Mouse (Mus musculus): ENCODE data around the gene Zfp324. TPM values are rescaled to one million over a fixed set of nuclear protein-coding genes. Genes with fewer than 3 reads are reported as not detected.

The Zfp324 gene
- total RNA-seq, 4 experiments from 2014 or later, result 1.3 to 2.7 (median 1.6) TPM

DNA sequence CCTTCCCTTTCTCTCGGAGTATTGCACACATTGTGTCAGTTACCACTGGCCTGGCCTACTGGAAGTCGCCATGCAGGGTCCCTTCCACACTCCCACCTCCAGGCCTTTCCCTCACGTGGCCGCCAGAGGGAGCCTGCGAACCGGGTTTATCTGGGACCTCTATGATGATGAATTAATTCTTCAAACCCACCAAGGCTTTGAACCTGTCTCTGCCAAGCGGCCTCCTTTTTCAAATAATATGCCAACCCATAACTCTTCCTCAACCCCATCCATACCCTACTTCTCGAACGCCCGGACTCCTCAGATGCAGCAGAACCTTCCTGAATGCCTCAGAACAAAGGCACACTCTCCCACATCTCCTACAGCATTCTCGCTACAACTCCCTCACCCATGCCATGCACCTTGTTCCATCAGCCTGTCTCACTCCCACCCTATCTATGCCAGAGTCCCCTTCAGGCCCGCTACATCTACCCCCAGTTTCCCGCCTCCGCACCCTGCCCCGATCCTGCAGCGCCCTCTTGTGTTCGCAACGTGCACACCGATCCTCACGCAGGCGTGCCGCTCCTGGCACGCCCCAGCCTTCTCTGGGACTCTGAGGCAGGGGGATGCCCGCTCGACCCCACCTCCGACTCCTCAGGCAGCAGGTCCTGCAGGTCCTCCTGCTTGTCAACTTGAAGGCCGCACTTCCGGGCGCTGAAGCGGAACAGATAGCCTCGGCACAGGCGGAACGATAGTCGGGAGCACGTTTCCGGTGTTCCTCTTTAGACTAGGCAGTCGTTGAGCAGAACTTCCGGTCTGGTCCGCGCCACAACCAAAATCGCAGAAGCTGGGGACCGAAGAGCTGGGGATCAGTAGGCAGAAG, 43.7 kb downstream of the Zfp324 start:
- peak; percentile 89 for DNase-seq (ENCODE audit: low spot score in 2 of 2)

DNA sequence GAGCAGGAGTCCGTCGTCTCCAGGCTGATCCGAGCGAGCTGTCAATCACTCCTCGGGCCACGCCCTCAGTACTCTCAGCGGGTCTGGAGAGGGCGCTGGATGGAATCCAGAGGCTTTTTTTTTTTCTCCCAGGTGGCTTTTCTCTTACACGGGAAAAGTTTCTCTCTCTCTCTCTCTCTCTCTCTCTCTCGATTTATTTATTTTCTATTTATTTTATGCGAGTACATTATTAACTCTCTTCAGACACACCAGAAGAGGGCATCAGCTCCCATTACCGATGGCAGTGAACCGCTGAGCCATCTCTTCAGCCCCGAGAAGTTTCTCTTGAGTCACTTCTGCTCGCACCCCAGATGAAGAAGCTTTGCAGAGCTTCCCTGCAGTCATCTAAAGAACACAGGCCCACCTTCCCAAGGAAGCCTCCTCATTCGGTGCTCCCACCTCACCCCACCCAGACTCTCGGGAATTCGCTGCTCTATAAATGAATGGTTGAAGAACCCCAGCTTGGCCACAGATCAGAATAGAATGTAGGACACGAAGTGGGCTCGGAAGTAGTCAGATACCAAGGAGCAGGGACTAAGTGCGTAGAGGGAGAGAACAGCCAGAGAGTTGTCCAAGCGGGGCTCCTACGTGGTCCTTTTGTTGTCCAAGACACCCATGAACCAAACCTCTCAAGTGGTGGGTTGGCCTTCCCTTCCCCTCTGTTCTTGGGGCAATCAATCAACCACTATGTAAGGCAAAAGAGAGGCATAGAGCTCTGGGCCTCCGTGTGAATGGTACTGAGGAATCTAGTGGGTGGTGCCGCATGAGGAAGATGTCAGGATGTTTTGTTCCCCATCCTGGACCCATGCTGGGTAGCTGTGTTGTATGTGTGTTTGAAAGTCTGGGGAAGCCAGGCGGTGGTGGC, 44.6 kb downstream of the Zfp324 start, which contains the start of gene Zbtb45:
Zbtb45 (minus strand) TSS at position 30 of the 904 bp plus-strand sequence.
- no peak for DNase-seq (ENCODE audit: low spot score in 2 of 2)

DNA sequence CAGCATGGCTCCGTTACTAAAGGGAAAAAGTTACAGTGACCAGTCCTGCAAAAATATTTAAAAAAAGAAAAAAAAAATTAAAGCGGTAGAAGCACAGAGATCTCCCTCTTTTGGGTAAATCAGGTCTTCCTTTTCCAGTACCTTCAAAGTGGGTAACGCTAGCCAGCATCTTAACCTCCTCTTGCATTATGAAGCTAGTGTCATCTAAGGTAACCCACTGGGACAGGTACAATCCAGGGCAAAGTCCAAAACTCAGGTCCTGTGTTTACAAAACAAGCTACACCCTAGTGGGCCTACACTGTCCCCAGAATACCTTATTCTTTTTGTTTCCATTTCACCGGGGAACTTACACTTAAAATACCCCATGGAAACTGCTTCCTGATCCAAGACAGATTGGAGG, 48.0 kb downstream of the Zfp324 start:
- no peak for DNase-seq (ENCODE audit: low spot score in 2 of 2)

DNA sequence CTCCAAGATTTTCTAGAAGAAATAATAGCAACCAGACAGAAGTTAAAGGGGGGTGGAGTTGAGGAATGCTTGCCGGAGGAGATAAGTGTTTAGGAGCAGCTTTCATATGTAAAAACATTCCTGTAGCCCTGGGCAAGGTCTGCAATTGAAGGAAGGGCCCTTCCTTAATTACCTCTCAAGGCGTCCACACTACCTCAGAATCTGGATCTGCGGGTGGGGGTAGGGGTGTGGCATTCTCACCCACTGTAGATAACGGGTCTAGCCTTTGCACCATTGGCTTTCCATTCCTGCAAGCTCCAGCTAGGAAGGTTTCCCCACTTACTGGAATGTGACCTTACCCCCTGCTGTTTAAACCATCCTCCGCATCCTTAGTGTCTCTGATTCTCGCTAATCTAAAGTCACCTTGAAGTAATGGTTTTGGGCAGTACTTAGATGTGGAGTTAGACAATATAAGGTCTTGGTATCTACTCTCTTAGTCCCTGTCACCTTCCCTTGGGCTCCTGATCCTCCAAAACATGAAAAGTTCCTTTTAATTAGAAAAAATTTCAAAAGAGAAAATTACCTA, 48.7 kb downstream of the Zfp324 start:
- no peak for DNase-seq (ENCODE audit: low spot score in 2 of 2)

DNA sequence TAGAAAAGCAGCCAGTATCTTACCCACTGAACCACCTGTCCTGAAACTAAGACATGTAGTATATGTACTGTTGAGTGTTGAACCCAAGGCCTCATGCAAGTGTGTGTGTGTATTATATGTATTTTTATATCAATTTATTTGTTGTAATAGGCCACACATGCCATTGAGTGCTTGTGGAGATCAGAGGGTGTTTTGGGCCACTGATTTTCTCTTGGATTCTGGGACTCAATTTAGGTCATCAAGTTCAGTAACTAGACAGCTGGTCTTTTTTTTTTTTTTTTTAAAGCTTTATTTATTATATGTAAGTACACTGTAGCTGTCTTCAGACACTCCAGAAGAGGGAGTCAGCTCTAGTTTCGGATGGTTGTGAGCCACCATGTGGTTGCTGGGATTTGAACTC, 49.6 kb downstream of the Zfp324 start:
- DNase-seq (ENCODE audit: low spot score in 2 of 2), result no peak

DNA sequence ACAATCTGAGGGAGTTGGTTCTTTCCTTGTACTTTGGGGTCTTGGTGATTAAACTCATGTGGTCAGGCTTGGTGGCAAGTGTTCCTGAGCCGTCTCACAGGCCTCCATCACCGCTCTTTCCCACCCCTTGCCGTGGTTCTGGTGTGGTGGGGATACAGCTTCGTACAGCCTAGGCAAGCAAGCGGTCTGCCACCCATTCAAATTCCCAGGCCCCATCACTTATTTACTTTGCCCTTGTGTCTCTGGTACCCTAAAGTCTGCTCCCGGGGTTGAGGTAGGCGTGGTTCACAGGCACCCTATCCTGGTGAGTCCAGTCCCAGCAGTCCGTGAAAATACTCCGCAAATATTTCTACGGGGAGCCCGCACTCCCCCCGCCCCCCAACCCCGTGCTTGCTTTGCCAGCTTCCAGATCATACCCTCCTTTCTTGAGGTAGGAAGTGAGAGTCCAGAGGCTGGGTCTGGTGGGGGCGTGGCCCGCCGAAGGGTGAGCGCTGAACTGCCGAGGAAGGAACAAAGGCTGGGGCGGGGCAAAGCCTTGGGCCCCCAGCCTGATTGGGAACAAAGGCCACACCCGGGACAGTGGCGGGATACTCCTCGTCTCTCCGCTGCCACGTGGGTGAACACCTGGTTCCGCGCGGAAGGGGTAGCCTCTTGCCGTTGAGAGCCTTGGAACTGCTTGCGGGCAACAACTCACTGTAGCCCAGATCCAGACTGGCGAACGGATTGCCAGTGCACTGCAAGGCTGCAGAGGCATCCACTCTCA, 57.3 kb downstream of the Zfp324 start:
- peak in 1 of 2 experiments; percentile 37 for DNase-seq (ENCODE audit: low spot score in 2 of 2)

Other genes starting within 250 kb of the Zfp324 start
- gene Vmn2r56, start 230.8 kb upstream of the Zfp324 start, total RNA-seq (2022), result not detected
- 1 to 10 TPM in 2 of 4 experiments, under 1 TPM in 2; 0.46 to 1.3 (median 0.86) TPM for gene Zscan18, start 162.2 kb upstream of the Zfp324 start, total RNA-seq (2022)
- 1 to 10 TPM; 2.9 to 5.8 (median 4.5) TPM for gene Zfp329, start 147.0 kb upstream of the Zfp324 start, total RNA-seq (2022)
- gene Zfp110, start 131.1 kb upstream of the Zfp324 start, total RNA-seq (2022), result 10 to 100 TPM; 11.9 to 17.2 (median 13.9) TPM
- 1 to 10 TPM; 1.7 to 2.2 (median 2.1) TPM for gene Zfp128, start 84.7 kb upstream of the Zfp324 start, total RNA-seq (2022)
- gene Zscan22, start 68.0 kb upstream of the Zfp324 start, total RNA-seq (2022), result 1 to 10 TPM; 3.2 to 3.7 (median 3.4) TPM
- 100 to 1,000 TPM; 635 to 741 (median 657) TPM for gene Rps5, start 43.5 kb upstream of the Zfp324 start, total RNA-seq (2022)
- under 1 TPM; 0.19 to 0.51 (median 0.42) TPM for gene Rnf225, start 38.4 kb upstream of the Zfp324 start, total RNA-seq (2022)
- gene Zfp446, start 12.0 kb downstream of the Zfp324 start, total RNA-seq (2022), result 1 to 10 TPM; 1.1 to 2.3 (median 2.2) TPM
- gene Slc27a5, start 32.4 kb downstream of the Zfp324 start, total RNA-seq (2022), result under 1 TPM in 1 of 4 experiments, not detected in 3; 0.16 TPM
- gene Trim28, start 33.3 kb downstream of the Zfp324 start, total RNA-seq (2022), result 10 to 100 TPM; 58.7 to 75.7 (median 62.7) TPM
- gene Zbtb45, start 44.2 kb downstream of the Zfp324 start, total RNA-seq (2022), result 1 to 10 TPM; 2.5 to 3.6 (median 2.8) TPM
- 100 to 1,000 TPM in 1 of 4 experiments, 10 to 100 TPM in 3; 85.5 to 101 (median 92.9) TPM for gene Chmp2a, start 69.0 kb downstream of the Zfp324 start, total RNA-seq (2022)
- 100 to 1,000 TPM; 139 to 166 (median 147) TPM for gene Ube2m, start 72.4 kb downstream of the Zfp324 start, total RNA-seq (2022)
- gene Mzf1, start 88.9 kb downstream of the Zfp324 start, total RNA-seq (2022), result 1 to 10 TPM in 1 of 4 experiments, under 1 TPM in 3; 0.46 to 1.2 (median 0.73) TPM
- not detected for gene Vmn1r85, start 129.3 kb downstream of the Zfp324 start, total RNA-seq (2022)
- gene Vmn1r86, start 154.1 kb downstream of the Zfp324 start, total RNA-seq (2022), result not detected
- not detected for gene Vmn1r87, start 174.3 kb downstream of the Zfp324 start, total RNA-seq (2022)
- gene Vmn1r88, start 193.7 kb downstream of the Zfp324 start, total RNA-seq (2022), result under 1 TPM; 0.05 to 0.10 (median 0.07) TPM
- gene Vmn1r89, start 247.2 kb downstream of the Zfp324 start, total RNA-seq (2022), result not detected

All from gastrocnemius, adult 8-10 months (tissue).